Mouse (Mus musculus) neural tube, embryonic 13.5 days (tissue): ENCODE measurements around the gene Gja1. TPM values are rescaled to one million over a fixed set of nuclear protein-coding genes. Genes with fewer than 3 reads are reported as not detected.

Experiments used
- ATAC-seq: fragments of 200-750 bp; cut with Nextera tagmentation; 2 replicates; pipeline ENCODE4 v1.8.0; 2017; ENCODE audit warnings: low read depth, mild to moderate bottlenecking, moderate TSS enrichment, moderate library complexity
- H3K27ac ChIP-seq: fragments of 300-500 bp; sonication (generic); replicated peaks from 2 replicates; pipeline ENCODE4 v1.5.1; 2015; ENCODE audit warnings: moderate library complexity, mild to moderate bottlenecking, inconsistent platforms
- H3K27me3 ChIP-seq: fragments of 300-500 bp; sonication (generic); 2 replicates; pipeline ENCODE4 v1.6.1; 2015; ENCODE audit warnings: mild to moderate bottlenecking, inconsistent platforms
- H3K36me3 ChIP-seq: fragments of 300-500 bp; sonication (generic); 2 replicates; pipeline ENCODE4 v1.6.1; 2015; ENCODE audit warnings: mild to moderate bottlenecking, inconsistent platforms
- H3K4me1 ChIP-seq: fragments of 300-500 bp; sonication (generic); replicated peaks from 2 replicates; pipeline ENCODE4 v1.6.1; 2015; ENCODE audit warnings: inconsistent platforms
- H3K4me2 ChIP-seq: fragments of 300-500 bp; sonication (generic); 2 replicates; pipeline ENCODE4 v1.6.1; 2015; ENCODE audit warnings: inconsistent platforms, mild to moderate bottlenecking, moderate library complexity
- H3K4me3 ChIP-seq: fragments of 300-500 bp; sonication (generic); 2 replicates; pipeline ENCODE4 v1.5.1; 2015; ENCODE audit warnings: mild to moderate bottlenecking, inconsistent platforms
- H3K9ac ChIP-seq: fragments of 300-500 bp; sonication (generic); 2 replicates; pipeline ENCODE4 v1.6.1; 2015; ENCODE audit warnings: moderate library complexity, mild to moderate bottlenecking, inconsistent platforms
- H3K9me3 ChIP-seq: fragments of 300-500 bp; sonication (generic); 2 replicates; pipeline ENCODE4 v1.6.1; 2016; ENCODE audit warnings: inconsistent platforms
- WGBS: fragments of 180-500 bp; shearing (Covaris S2); methylation state at CpG from one replicate; pipeline ENCODE4 v1.1.7; 2015; 5-methylcytosine and 5-hydroxymethylcytosine counted together
- polyA plus RNA-seq: library from polyadenylated mRNA; unstranded; fragments of >200 nt; fragmentation: Nextera tagmentation; extraction: Ambion mirVana; gene quantifications from 2 replicates; pipeline ENCODE4 v1.2.1, GENCODE M21; 2015

Gene Gja1
- polyA plus RNA-seq: 104 and 109 TPM in 2 replicates

DNA sequence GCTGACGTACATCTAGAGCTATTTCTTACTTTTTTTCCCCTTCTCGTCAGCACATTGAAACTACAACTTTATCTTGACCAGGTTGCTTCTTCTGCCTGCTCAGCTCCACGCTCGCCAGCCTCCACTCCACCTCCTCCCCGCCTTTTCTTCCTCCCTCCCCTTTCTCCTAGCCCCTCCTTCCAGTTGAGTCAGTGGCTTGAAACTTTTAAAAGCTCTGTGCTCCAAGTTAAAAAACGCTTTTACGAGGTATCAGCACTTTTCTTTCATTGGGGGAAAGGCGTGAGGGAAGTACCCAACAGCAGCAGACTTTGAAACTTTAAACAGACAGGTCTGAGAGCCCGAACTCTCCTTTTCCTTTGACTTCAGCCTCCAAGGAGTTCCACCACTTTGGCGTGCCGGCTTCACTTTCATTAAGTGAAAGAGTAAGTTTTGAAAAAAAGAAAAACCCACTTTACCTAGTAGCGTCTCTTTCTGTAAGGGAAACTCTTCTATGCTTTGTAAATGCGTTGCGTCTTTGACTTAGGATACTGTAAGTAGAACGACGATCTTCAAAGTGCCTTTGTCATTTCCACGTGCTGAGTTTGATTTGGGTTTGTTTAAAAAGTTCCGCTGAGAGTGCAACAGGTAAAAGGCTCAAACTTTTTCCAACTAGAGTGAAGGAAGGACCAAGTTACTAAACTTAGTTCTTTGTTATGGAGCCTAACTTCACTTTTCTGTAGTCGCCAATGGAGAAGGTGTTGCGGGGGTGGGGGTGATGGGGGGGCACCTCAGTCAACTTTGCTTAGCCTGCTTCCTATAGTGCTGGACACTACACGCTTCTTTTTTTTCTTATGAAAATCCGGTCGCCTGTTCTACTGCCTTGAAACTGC lies at the start of gene Gja1:
Gene Gja1 (plus strand): TSS at position 234 of the 869 bp plus-strand sequence.
- Histone ChIP-seq H3K27me3 (peaks cover 23% of the 10 kb centered on the region), H3K4me3 (peak within 1 kb of the TSS; percentile 56), H3K27ac (peak within 1 kb of the TSS; percentile 66), H3K4me1 (peaks cover 48% of the 10 kb centered on the region), H3K4me2 (peak within 1 kb of the TSS; percentile 87), H3K9me3 (no peaks in the 10 kb centered on the region), H3K9ac (peak within 1 kb of the TSS; percentile 75), H3K36me3 (no peaks in the 10 kb centered on the region)
- under 1% methylated on average over 23 of the region's 23 CpGs for WGBS
- ATAC-seq: peak; percentile 25; the same call in 1 of the 2 replicates

- WGBS: 51% methylated on average over 6 of the region's 6 CpGs
- Histone ChIP-seq H3K9me3 (no peaks in the 10 kb centered on the region), H3K9ac (no peak overlapping the region), H3K27ac (no peak overlapping the region), H3K27me3 (no peaks in the 10 kb centered on the region), H3K4me1 (no peaks in the 10 kb centered on the region), H3K4me2 (no peak overlapping the region), H3K36me3 (no peaks in the 10 kb centered on the region), H3K4me3 (no peak overlapping the region)
- peak; percentile 88 for ATAC-seq
These were observed 38.2 kb upstream of the Gja1 start for GRCm38 (mm10) chr10:56338851-56339489.

- H3K9ac ChIP-seq: no peak overlapping the region
- no peak overlapping the region for H3K4me3 ChIP-seq
- no peak overlapping the region for H3K4me2 ChIP-seq
- no peaks in the 10 kb centered on the region for H3K27me3 ChIP-seq
- H3K36me3 ChIP-seq: no peaks in the 10 kb centered on the region
- H3K27ac ChIP-seq: no peak overlapping the region
- WGBS: 61% methylated on average over 4 of the region's 4 CpGs
- H3K4me1 ChIP-seq: no peaks in the 10 kb centered on the region
- no peak for ATAC-seq
- no peaks in the 10 kb centered on the region for H3K9me3 ChIP-seq
These were observed 16.7 kb upstream of the Gja1 start for GRCm38 (mm10) chr10:56360472-56360871.

DNA sequence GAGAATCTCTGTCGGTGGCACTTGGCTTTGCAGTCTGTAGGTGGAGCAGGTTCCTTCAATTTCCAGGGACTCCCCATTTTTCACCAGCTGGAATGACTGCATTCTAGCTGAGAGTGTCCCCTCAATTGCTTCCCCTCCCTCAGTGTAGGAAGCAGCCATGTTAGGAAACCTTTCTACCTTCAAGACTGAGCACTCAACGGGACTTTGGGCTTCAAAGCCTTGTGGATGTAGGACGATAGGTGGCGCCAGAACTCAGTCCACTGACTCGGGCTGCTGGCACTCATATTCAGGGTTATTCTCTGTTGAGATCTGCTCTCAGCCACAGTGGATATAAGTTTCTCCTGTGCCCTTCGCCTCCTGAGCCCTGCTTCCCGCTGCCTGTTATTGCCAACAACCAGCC lies 8.1 kb upstream of the Gja1 start:
- Histone ChIP-seq H3K36me3 (no peaks in the 10 kb centered on the region), H3K4me1 (peaks cover 4% of the 10 kb centered on the region), H3K9me3 (no peaks in the 10 kb centered on the region), H3K4me3 (no peak overlapping the region), H3K9ac (no peak overlapping the region), H3K27ac (no peak overlapping the region), H3K4me2 (no peak overlapping the region), H3K27me3 (no peaks in the 10 kb centered on the region)
- ATAC-seq: peak; percentile 43
- 23% methylated on average over 7 of the region's 7 CpGs for WGBS

DNA sequence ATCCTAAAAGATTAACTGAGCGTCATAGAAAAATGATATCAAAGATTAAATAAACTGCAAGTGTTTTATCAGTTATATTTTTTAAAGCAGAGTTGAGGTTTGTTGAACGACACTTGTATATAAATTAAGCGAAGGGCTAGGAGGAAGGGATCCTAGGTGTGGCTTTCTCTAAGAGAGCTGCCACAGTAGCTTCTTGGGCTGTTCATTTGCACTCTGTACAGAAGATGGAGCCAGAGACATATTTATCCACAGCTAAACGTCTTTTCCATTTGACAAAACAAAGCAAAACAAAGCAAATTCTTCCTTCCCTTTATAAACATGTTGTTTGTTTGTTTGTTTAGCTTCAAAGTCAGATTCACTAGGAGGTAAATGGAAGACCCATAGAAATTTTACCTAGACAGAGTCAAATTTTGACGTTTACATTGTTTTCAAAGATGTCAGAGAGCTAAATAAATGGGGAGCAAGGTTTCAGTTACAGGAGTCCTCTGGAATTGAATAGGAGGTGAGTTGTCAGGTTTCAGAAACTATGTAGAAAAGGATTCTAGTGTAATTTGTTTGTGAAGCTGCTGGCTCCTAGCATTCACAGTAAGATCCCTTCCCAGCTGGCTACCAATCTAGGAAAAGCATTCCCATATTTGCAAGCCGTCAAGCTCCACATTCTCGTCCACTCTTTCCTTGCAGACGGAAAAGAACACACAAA lies 4.0 kb upstream of the Gja1 start:
- 25% methylated on average over 8 of the region's 8 CpGs for WGBS
- H3K4me3 ChIP-seq: no peak overlapping the region
- H3K9ac ChIP-seq: no peak overlapping the region
- peak; percentile 62; the same call in 1 of the 2 replicates for ATAC-seq
- H3K27me3 ChIP-seq: peaks cover 23% of the 10 kb centered on the region
- H3K4me2 ChIP-seq: peak overlapping the region; percentile 41
- H3K9me3 ChIP-seq: no peaks in the 10 kb centered on the region
- peaks cover 25% of the 10 kb centered on the region for H3K4me1 ChIP-seq
- H3K36me3 ChIP-seq: no peaks in the 10 kb centered on the region
- no peak overlapping the region for H3K27ac ChIP-seq

DNA sequence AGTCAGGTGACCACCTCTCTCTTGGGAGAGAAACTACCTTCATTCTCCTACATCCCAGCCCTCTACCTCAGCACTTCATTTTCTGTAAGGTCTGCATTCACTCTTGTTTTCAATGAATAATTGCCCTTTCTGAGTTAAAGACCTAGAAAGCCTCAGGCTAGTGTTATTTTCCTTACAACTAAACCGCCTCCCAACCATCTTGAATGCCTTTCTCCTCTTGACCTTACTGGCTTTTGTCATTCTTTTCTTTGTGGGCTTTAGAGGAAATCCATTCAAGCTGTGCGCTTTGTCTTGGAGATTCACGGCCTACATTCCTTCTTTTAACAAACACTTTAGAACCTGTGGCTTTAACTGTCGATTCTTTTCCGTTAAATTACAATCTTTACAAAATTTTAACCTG lies 3.0 kb upstream of the Gja1 start:
- Histone ChIP-seq H3K27ac (no peak overlapping the region), H3K4me2 (no peak overlapping the region), H3K27me3 (peaks cover 23% of the 10 kb centered on the region), H3K4me1 (peaks cover 33% of the 10 kb centered on the region), H3K9ac (no peak overlapping the region), H3K36me3 (no peaks in the 10 kb centered on the region), H3K9me3 (no peaks in the 10 kb centered on the region), H3K4me3 (no peak overlapping the region)
- no peak for ATAC-seq
- 14% methylated on average over 5 of the region's 5 CpGs for WGBS

DNA sequence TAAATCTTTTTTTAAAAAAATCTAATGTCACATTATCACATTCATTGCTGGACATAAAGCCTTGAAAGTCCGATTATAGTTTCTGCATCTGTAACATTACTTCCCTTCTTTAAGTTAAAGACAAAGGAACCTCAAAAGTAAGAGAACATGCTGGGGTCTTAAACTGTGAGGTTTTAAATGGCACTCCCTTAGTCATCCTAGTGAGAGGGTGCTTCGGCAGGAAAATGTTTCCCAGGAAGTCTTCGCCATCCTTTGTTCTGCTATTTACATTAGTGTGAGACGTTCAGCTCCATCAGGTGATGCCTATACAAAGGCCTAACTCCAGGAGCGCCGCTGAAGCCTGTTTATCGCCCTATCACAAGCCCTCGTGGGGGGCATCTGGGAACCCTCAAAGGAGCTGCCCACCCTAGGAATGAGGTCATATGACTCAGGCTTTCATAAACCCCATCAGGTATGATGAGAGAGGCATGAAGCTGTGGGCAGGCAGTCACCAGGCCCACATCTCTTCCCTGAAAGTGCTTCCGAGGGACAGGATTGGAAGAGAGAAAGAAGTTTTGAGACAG lies 1.1 kb upstream of the Gja1 start:
- 15% methylated on average over 9 of the region's 9 CpGs for WGBS
- Histone ChIP-seq H3K9me3 (no peaks in the 10 kb centered on the region), H3K27ac (no peak overlapping the region), H3K4me3 (no peak overlapping the region), H3K27me3 (peaks cover 23% of the 10 kb centered on the region), H3K4me1 (peaks cover 41% of the 10 kb centered on the region), H3K36me3 (no peaks in the 10 kb centered on the region), H3K4me2 (peak overlapping the region; percentile 87; the same call in 1 of the 2 replicates), H3K9ac (no peak overlapping the region)
- ATAC-seq: no peak

GRCm38 (mm10) chr10:56377966-56378647 lies 977 bp downstream of the Gja1 start:
- Histone ChIP-seq H3K36me3 (no peaks in the 10 kb centered on the region), H3K4me2 (peak overlapping the region; percentile 87), H3K27me3 (peaks cover 23% of the 10 kb centered on the region), H3K4me1 (peaks cover 48% of the 10 kb centered on the region), H3K27ac (peak overlapping the region; percentile 66), H3K9me3 (no peaks in the 10 kb centered on the region), H3K9ac (peak overlapping the region; percentile 75), H3K4me3 (peak overlapping the region; percentile 56)
- peak; percentile 32 for ATAC-seq
- WGBS: under 1% methylated on average over 25 of the region's 25 CpGs

- peaks cover 23% of the 10 kb centered on the region for H3K27me3 ChIP-seq
- H3K4me2 ChIP-seq: peak overlapping the region; percentile 87
- H3K4me1 ChIP-seq: peaks cover 48% of the 10 kb centered on the region
- no peaks in the 10 kb centered on the region for H3K36me3 ChIP-seq
- peak overlapping the region; percentile 75 for H3K9ac ChIP-seq
- peak overlapping the region; percentile 66 for H3K27ac ChIP-seq
- H3K9me3 ChIP-seq: no peaks in the 10 kb centered on the region
- peak overlapping the region; percentile 56 for H3K4me3 ChIP-seq
- under 1% methylated on average over 35 of the region's 35 CpGs for WGBS
- peak; percentile 86 for ATAC-seq
These were observed 1.6 kb downstream of the Gja1 start for GRCm38 (mm10) chr10:56378648-56379254.

- Histone ChIP-seq H3K4me2 (peak overlapping the region; percentile 87), H3K4me3 (peak overlapping the region; percentile 56), H3K9ac (peak overlapping the region; percentile 75; the same call in 1 of the 2 replicates), H3K36me3 (no peaks in the 10 kb centered on the region), H3K9me3 (no peaks in the 10 kb centered on the region), H3K4me1 (peaks cover 40% of the 10 kb centered on the region), H3K27ac (no peak overlapping the region), H3K27me3 (peaks cover 21% of the 10 kb centered on the region)
- no peak for ATAC-seq
- 6% methylated on average over 7 of the region's 7 CpGs for WGBS
These were observed 2.6 kb downstream of the Gja1 start for GRCm38 (mm10) chr10:56379720-56380119.
